In genomic region chr9:119101992-119102782, GRCm38 (mm10) we compare ENCODE assay signal across 8 mouse cellular contexts. TPM values are rescaled to one million over a fixed set of nuclear protein-coding genes. Genes with fewer than 3 reads are reported as not detected.
DNase-seq lines count a peak whose midpoint lies in the region; ATAC-seq and TF ChIP-seq lines count a peak whose summit lies in the region.

Dlec1 (plus strand) TSS chr9:119102478.

- no peak for TF ChIP-seq EP300 in stomach, postnatal 0 days (optimal IDR thresholded peaks at IDR 0.05)

- 4% methylated on average over 44 of the region's 44 CpGs for WGBS in heart, embryonic 15.5 days
- 3% methylated on average over 44 of the region's 44 CpGs for WGBS in liver, adult 2 months
- 2% methylated on average over 44 of the region's 44 CpGs for WGBS in stomach, postnatal 0 days

- peak within 1 kb of the TSS; percentile 88 for H3K4me2 ChIP-seq in heart, embryonic 15.5 days
- H3K4me2 ChIP-seq in stomach, postnatal 0 days (replicated peaks; ENCODE audit: low read depth), result peak within 1 kb of the TSS; percentile 93

- peak within 1 kb of the TSS; percentile 58 for H3K4me3 ChIP-seq in heart, embryonic 15.5 days
- H3K4me3 ChIP-seq in liver, adult 2 months (ENCODE audit: insufficient read depth, low read depth, low read length), result peak within 1 kb of the TSS; percentile 75
- H3K4me3 ChIP-seq in stomach, postnatal 0 days (ENCODE audit: low read depth, low read length), result peak within 1 kb of the TSS; percentile 59

- peak within 1 kb of the TSS; percentile 39 for H3K9ac ChIP-seq in heart, embryonic 15.5 days
- peak within 1 kb of the TSS; percentile 41 for H3K9ac ChIP-seq in liver, adult 2 months (ENCODE audit: low read depth, low read length)
- peak within 1 kb of the TSS; percentile 47 for H3K9ac ChIP-seq in stomach, postnatal 0 days (ENCODE audit: low read length)

- peaks cover 5% of the 10 kb centered on the region for H3K4me1 ChIP-seq in heart, embryonic 15.5 days (replicated peaks)
- 0 out of 2 replicates have a peak, but pooled peaks cover 2% of the 10 kb centered on the region for H3K4me1 ChIP-seq in liver, adult 2 months (ENCODE audit: control insufficient read depth, insufficient read depth, low read length)
- H3K4me1 ChIP-seq in stomach, postnatal 0 days (replicated peaks; ENCODE audit: control insufficient read depth, insufficient read depth), result no peaks in the 10 kb centered on the region

- no peaks in the 10 kb centered on the region for H3K79me2 ChIP-seq in liver, adult 2 months (ENCODE audit: control insufficient read depth, insufficient read depth, low read length)

- ATAC-seq in heart, embryonic 15.5 days (replicated peaks; ENCODE audit: insufficient number of reproducible peaks, insufficient read depth, low FRiP score, low read depth), result peak; percentile 56; the same call in 1 of the 2 replicates
- ATAC-seq in monocyte, adult 5-6 weeks (replicated peaks; ENCODE audit: insufficient number of reproducible peaks, low FRiP score, low TSS enrichment, poor library complexity, severe bottlenecking), result peak; percentile 82
- peak; percentile 83 for ATAC-seq in stomach, postnatal 0 days (ENCODE audit: low FRiP score, low TSS enrichment)

- no peaks in the 10 kb centered on the region for H3K9me3 ChIP-seq in heart, embryonic 15.5 days (replicated peaks)
- no peaks in the 10 kb centered on the region for H3K9me3 ChIP-seq in stomach, postnatal 0 days (ENCODE audit: control insufficient read depth, low read length)

- peak; percentile 62 for DNase-seq in B cell, adult 2 months
- DNase-seq in adrenal gland, postnatal 10 days, result peak; percentile 81
- peak; percentile 71 for DNase-seq in fibroblast of lung, adult 2 months (ENCODE audit: low read depth)
- peak; percentile 88 for DNase-seq in kidney, postnatal 10 days
- peak; percentile 83 for DNase-seq in liver, adult 2 months (ENCODE audit: extremely low read depth, low read depth, low spot score)
- DNase-seq in stomach, postnatal 0 days (ENCODE audit: low spot score), result peak; percentile 78

- 0 out of 2 replicates have a peak within 1 kb of the TSS, but pooled peaks have one; percentile 2 for H3K27ac ChIP-seq in heart, embryonic 15.5 days
- 0 out of 2 replicates have a peak within 1 kb of the TSS, but pooled peaks have one; percentile 5 for H3K27ac ChIP-seq in liver, adult 2 months (replicated peaks; ENCODE audit: insufficient read depth, low read depth, low read length)
- H3K27ac ChIP-seq in stomach, postnatal 0 days (replicated peaks), result peak within 1 kb of the TSS; percentile 8; the same call in 1 of the 2 replicates

- no peak for TF ChIP-seq POLR2A in liver, adult 2 months (IDR thresholded peaks at IDR 0.05; ENCODE audit: extremely low read depth, insufficient read depth, low read length)

- TF ChIP-seq CTCF in liver, adult 2 months (IDR thresholded peaks at IDR 0.05; ENCODE audit: low read depth, low read length), result peak; percentile 21; the same call in 1 of the 2 replicates
- TF ChIP-seq CTCF in stomach, postnatal 0 days (IDR thresholded peaks at IDR 0.05; ENCODE audit: low read depth), result peak; percentile 55

- no peaks in the 10 kb centered on the region for H3K36me3 ChIP-seq in heart, embryonic 15.5 days
- H3K36me3 ChIP-seq in liver, adult 2 months (ENCODE audit: control insufficient read depth, insufficient read depth, low read length), result no peaks in the 10 kb centered on the region
- no peaks in the 10 kb centered on the region for H3K36me3 ChIP-seq in stomach, postnatal 0 days (ENCODE audit: control insufficient read depth, insufficient read depth, low read length)

- peaks cover 11% of the 10 kb centered on the region for H3K27me3 ChIP-seq in heart, embryonic 15.5 days
- no peaks in the 10 kb centered on the region for H3K27me3 ChIP-seq in liver, adult 2 months (ENCODE audit: control insufficient read depth, insufficient read depth, low read length)
- no peaks in the 10 kb centered on the region for H3K27me3 ChIP-seq in stomach, postnatal 0 days (ENCODE audit: control insufficient read depth, insufficient read depth, low read length)

RNA-seq across cellular contexts. Expression of gene Dlec1, which starts in this region (rescaled TPM):
- total RNA-seq in adrenal gland, postnatal 10 days (2021), result 1 to 10 TPM in 1 of 2 experiments, under 1 TPM in 1; 0.84 to 1.6 TPM
- polyA plus RNA-seq in heart, embryonic 15.5 days (2015; fragmentation: Nextera tagmentation; extraction: Ambion mirVana), result 0.46 and 0.53 TPM in 2 replicates
- total RNA-seq in liver, adult 2 months (2014; rRNA removed), result 0.27 and 0.74 TPM in 2 replicates
- polyA plus RNA-seq in liver, adult 2 months (2012; rRNA removed), result 0.31 and 0.32 TPM in 2 replicates
- not detected in 3 replicates for total RNA-seq in monocyte, adult 5-6 weeks (2017)
- 0.18 TPM in 2 replicates for polyA plus RNA-seq in stomach, postnatal 0 days (2015; fragmentation: Nextera tagmentation; extraction: Ambion mirVana)

Comparison
In these comparisons a context has a peak if more than half of its experiments do, and no peak if none do; other contexts are left out.
1. Peak in every context shown above with its lines: DNase-seq, ATAC-seq, H3K4me3 ChIP-seq and H3K27ac ChIP-seq.
2. Peak in ATAC-seq, H3K4me3 ChIP-seq, H3K27ac ChIP-seq, H3K9ac ChIP-seq and H3K4me2 ChIP-seq in heart, embryonic 15.5 days; RNA of the gene not detected or under 1 TPM.
3. Peak in DNase-seq, H3K4me3 ChIP-seq, H3K27ac ChIP-seq and H3K9ac ChIP-seq in liver, adult 2 months; RNA of the gene not detected or under 1 TPM.
4. Peak in ATAC-seq in monocyte, adult 5-6 weeks; RNA of the gene not detected or under 1 TPM.
5. Peak in DNase-seq, ATAC-seq, H3K4me3 ChIP-seq, H3K27ac ChIP-seq, H3K9ac ChIP-seq and H3K4me2 ChIP-seq in stomach, postnatal 0 days; RNA of the gene not detected or under 1 TPM.